Mouse (Mus musculus): Measurements from ENCODE around the gene Mettl8. TPM values are rescaled to one million over a fixed set of nuclear protein-coding genes. Genes with fewer than 3 reads are reported as not detected.

Gene Mettl8
- polyA plus RNA-seq, 1 experiment from 2014 or later, result 13.4 TPM

- Histone ChIP-seq H3K27ac (no peak overlapping the region), H3K36me3 (no peaks in the 10 kb centered on the region), H3K4me1 (peaks cover 18% of the 10 kb centered on the region), H3K9me3 (replicated peaks) (no peaks in the 10 kb centered on the region), H3K4me3 (no peak overlapping the region), H3K9ac (no peak overlapping the region), H3K4me2 (no peak overlapping the region), H3K27me3 (replicated peaks) (no peaks in the 10 kb centered on the region)
- ATAC-seq, result no peak
- 82% methylated on average over 14 of the region's 14 CpGs for WGBS (ENCODE audit: insufficient replicate concordance)
Observed at GRCm38 (mm10) chr2:70940826-70941225, 114.6 kb downstream of the Mettl8 start.

GRCm38 (mm10) chr2:70938844-70939494, 116.4 kb downstream of the Mettl8 start:
- Histone ChIP-seq H3K27ac (no peak overlapping the region), H3K9me3 (replicated peaks) (no peaks in the 10 kb centered on the region), H3K4me3 (peak overlapping the region; percentile 29), H3K36me3 (no peaks in the 10 kb centered on the region), H3K4me1 (peaks cover 18% of the 10 kb centered on the region), H3K27me3 (replicated peaks) (0 out of 2 replicates have a peak, but pooled peaks cover 4% of the 10 kb centered on the region), H3K4me2 (peak overlapping the region; percentile 44), H3K9ac (no peak overlapping the region)
- 65% methylated on average over 21 of the region's 21 CpGs for WGBS (ENCODE audit: insufficient replicate concordance)
- peak; percentile 89 for ATAC-seq

DNA sequence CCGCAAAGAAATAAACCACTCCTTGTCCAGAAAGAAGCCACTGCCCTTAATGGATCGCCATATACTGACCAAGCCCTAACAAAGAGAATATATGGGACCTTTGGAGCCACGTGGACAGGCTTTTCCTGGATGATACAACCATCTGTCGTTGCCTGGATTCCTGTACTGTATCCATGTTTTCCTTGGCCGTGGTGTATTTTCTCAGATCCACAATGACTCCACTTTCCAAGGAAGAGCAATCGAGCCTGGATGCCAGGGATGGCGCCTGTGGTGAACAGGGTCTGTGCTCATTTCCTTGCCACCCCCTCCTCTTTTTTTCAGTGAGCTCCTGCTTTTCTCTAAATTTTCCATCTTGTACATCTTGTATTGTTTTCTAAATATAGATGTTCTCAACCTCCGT, 120.6 kb downstream of the Mettl8 start:
- Histone ChIP-seq H3K4me3 (no peak overlapping the region), H3K9ac (no peak overlapping the region), H3K4me2 (no peak overlapping the region), H3K27me3 (replicated peaks) (peaks cover 15% of the 10 kb centered on the region; the same call in 1 of the 2 replicates), H3K36me3 (no peaks in the 10 kb centered on the region), H3K4me1 (peaks cover 17% of the 10 kb centered on the region), H3K27ac (no peak overlapping the region), H3K9me3 (replicated peaks) (no peaks in the 10 kb centered on the region)
- no peak for ATAC-seq
- WGBS (ENCODE audit: insufficient replicate concordance), result 63% methylated on average over 8 of the region's 8 CpGs

GRCm38 (mm10) chr2:70933516-70933915, 121.9 kb downstream of the Mettl8 start:
- H3K27me3 ChIP-seq (replicated peaks), result peaks cover 17% of the 10 kb centered on the region; the same call in 1 of the 2 replicates
- 81% methylated on average over 1 of the region's 1 CpGs for whole genome bisulfite sequencing (ENCODE audit: insufficient replicate concordance)
- no peak overlapping the region for H3K27ac ChIP-seq
- H3K4me3 ChIP-seq, result no peak overlapping the region
- H3K4me1 ChIP-seq, result peaks cover 5% of the 10 kb centered on the region; the same call in 1 of the 2 replicates
- no peak overlapping the region for H3K9ac ChIP-seq
- H3K9me3 ChIP-seq (replicated peaks), result no peaks in the 10 kb centered on the region
- H3K36me3 ChIP-seq, result no peaks in the 10 kb centered on the region
- no peak for ATAC-seq
- H3K4me2 ChIP-seq, result no peak overlapping the region

- ATAC-seq, result no peak
- Histone ChIP-seq H3K9me3 (replicated peaks) (no peaks in the 10 kb centered on the region), H3K4me3 (no peak overlapping the region), H3K9ac (no peak overlapping the region), H3K27me3 (replicated peaks) (peaks cover 21% of the 10 kb centered on the region; the same call in 1 of the 2 replicates), H3K4me2 (no peak overlapping the region), H3K36me3 (no peaks in the 10 kb centered on the region), H3K27ac (no peak overlapping the region), H3K4me1 (no peaks in the 10 kb centered on the region)
- WGBS (ENCODE audit: insufficient replicate concordance), result 61% methylated on average over 4 of the region's 4 CpGs
Observed at GRCm38 (mm10) chr2:70932965-70933364, 122.4 kb downstream of the Mettl8 start.

GRCm38 (mm10) chr2:70930631-70931288, 124.6 kb downstream of the Mettl8 start:
- no peaks in the 10 kb centered on the region for H3K4me1 ChIP-seq

GRCm38 (mm10) chr2:70929714-70930113, 125.7 kb downstream of the Mettl8 start:
- no peaks in the 10 kb centered on the region for H3K9me3 ChIP-seq (replicated peaks)
- H3K36me3 ChIP-seq, result no peaks in the 10 kb centered on the region
- no peak overlapping the region for H3K4me3 ChIP-seq
- no peaks in the 10 kb centered on the region for H3K4me1 ChIP-seq
- ATAC-seq, result no peak
- WGBS (ENCODE audit: insufficient replicate concordance), result 85% methylated on average over 11 of the region's 11 CpGs
- no peak overlapping the region for H3K9ac ChIP-seq
- no peak overlapping the region for H3K4me2 ChIP-seq
- no peak overlapping the region for H3K27ac ChIP-seq
- peaks cover 29% of the 10 kb centered on the region; the same call in 1 of the 2 replicates for H3K27me3 ChIP-seq (replicated peaks)

More at GRCm38 (mm10) chr2:70930631-70931288, 124.6 kb downstream of the Mettl8 start:
- Histone ChIP-seq H3K9ac (no peak overlapping the region), H3K27ac (no peak overlapping the region), H3K36me3 (no peaks in the 10 kb centered on the region), H3K4me2 (no peak overlapping the region), H3K9me3 (replicated peaks) (no peaks in the 10 kb centered on the region), H3K27me3 (replicated peaks) (peaks cover 32% of the 10 kb centered on the region; the same call in 1 of the 2 replicates), H3K4me3 (no peak overlapping the region)
- no peak for ATAC-seq
- WGBS (ENCODE audit: insufficient replicate concordance), result 64% methylated on average over 11 of the region's 11 CpGs

GRCm38 (mm10) chr2:70924049-70924448, 131.3 kb downstream of the Mettl8 start:
- peak; percentile 73 for ATAC-seq
- no peaks in the 10 kb centered on the region for H3K9me3 ChIP-seq (replicated peaks)
- WGBS (ENCODE audit: insufficient replicate concordance), result 64% methylated on average over 1 of the region's 1 CpGs
- H3K9ac ChIP-seq, result no peak overlapping the region
- no peaks in the 10 kb centered on the region for H3K36me3 ChIP-seq
- peaks cover 15% of the 10 kb centered on the region; the same call in 1 of the 2 replicates for H3K27me3 ChIP-seq (replicated peaks)
- H3K4me3 ChIP-seq, result no peak overlapping the region
- H3K4me1 ChIP-seq, result peaks cover 51% of the 10 kb centered on the region
- no peak overlapping the region for H3K4me2 ChIP-seq
- no peak overlapping the region for H3K27ac ChIP-seq

DNA sequence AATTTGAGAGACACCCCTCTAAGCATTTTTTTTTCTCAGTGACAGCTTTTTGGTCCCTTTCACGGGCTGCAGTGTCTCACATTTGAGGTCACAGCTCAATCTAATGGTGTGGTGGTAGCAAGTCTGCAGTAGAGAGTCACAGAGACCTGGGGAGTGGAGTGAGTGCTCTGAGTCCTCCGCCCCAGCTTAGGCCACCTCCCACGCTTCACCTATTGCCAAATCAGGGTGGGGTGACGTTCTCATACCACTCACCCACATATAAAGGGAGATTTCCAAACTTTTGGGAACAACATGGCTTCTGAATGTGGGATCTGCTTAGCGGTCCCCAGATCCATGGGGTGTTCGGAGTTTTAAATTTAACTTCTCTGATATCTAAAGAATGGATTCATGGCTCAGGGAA, 132.6 kb downstream of the Mettl8 start:
- H3K4me2 ChIP-seq, result no peak overlapping the region
- no peak overlapping the region for H3K9ac ChIP-seq
- WGBS (ENCODE audit: insufficient replicate concordance), result 59% methylated on average over 6 of the region's 6 CpGs

GRCm38 (mm10) chr2:70920937-70921596, 134.3 kb downstream of the Mettl8 start:
- peak overlapping the region; percentile 44; the same call in 1 of the 2 replicates for H3K9ac ChIP-seq
- H3K9me3 ChIP-seq (replicated peaks), result no peaks in the 10 kb centered on the region
- 0 out of 2 replicates have a peak, but pooled peaks cover 4% of the 10 kb centered on the region for H3K27me3 ChIP-seq (replicated peaks)
- peak overlapping the region; percentile 62 for H3K4me2 ChIP-seq
- peaks cover 51% of the 10 kb centered on the region for H3K4me1 ChIP-seq
- peak overlapping the region; percentile 61 for H3K27ac ChIP-seq
- H3K36me3 ChIP-seq, result no peaks in the 10 kb centered on the region
- H3K4me3 ChIP-seq, result peak overlapping the region; percentile 29
- peak; percentile 78 for ATAC-seq
- WGBS (ENCODE audit: insufficient replicate concordance), result 20% methylated on average over 8 of the region's 8 CpGs

More for the DNA sequence above, 132.6 kb downstream of the Mettl8 start:
- no peak overlapping the region for H3K4me3 ChIP-seq
- H3K36me3 ChIP-seq, result no peaks in the 10 kb centered on the region
- no peaks in the 10 kb centered on the region for H3K9me3 ChIP-seq (replicated peaks)
- H3K27ac ChIP-seq, result no peak overlapping the region
- peaks cover 51% of the 10 kb centered on the region for H3K4me1 ChIP-seq
- 0 out of 2 replicates have a peak, but pooled peaks cover 11% of the 10 kb centered on the region for H3K27me3 ChIP-seq (replicated peaks)
- no peak for ATAC-seq

- 0 out of 2 replicates have a peak, but pooled peaks have one; percentile 27 for ATAC-seq
- Histone ChIP-seq H3K4me1 (peaks cover 51% of the 10 kb centered on the region), H3K4me3 (no peak overlapping the region), H3K9ac (no peak overlapping the region), H3K4me2 (no peak overlapping the region), H3K27me3 (replicated peaks) (0 out of 2 replicates have a peak, but pooled peaks cover 4% of the 10 kb centered on the region), H3K27ac (0 out of 2 replicates have a peak overlapping the region, but pooled peaks have one; percentile 12), H3K9me3 (replicated peaks) (no peaks in the 10 kb centered on the region), H3K36me3 (no peaks in the 10 kb centered on the region)
- 53% methylated on average over 2 of the region's 2 CpGs for WGBS (ENCODE audit: insufficient replicate concordance)
Observed at GRCm38 (mm10) chr2:70919913-70920522, 135.4 kb downstream of the Mettl8 start.

Measured in liver, embryonic 12.5 days (tissue).